Mouse (Mus musculus): ENCODE measurements around the gene Rmnd5a.

- TF ChIP-seq CHD2 (IDR thresholded peaks at IDR 0.05; ENCODE audit: low read depth, low read length) (no peak), ZC3H11A (IDR thresholded peaks at IDR 0.05; ENCODE audit: borderline replicate concordance, low read depth, low read length) (no peak), ZNF384 (IDR thresholded peaks at IDR 0.05; ENCODE audit: low read depth, low read length) (no peak)
Observed at GRCm38 (mm10) chr6:71357493-71357892, 82.9 kb downstream of the Rmnd5a start.
